Mouse (Mus musculus): ENCODE data around the gene Spaca4. TPM values are rescaled to one million over a fixed set of nuclear protein-coding genes. Genes with fewer than 3 reads are reported as not detected.

The Spaca4 gene
- polyA plus RNA-seq, 1 experiment from 2014 or later, result not detected

GRCm38 (mm10) chr7:45712022-45712757, 13.4 kb downstream of the Spaca4 start:
- Histone ChIP-seq H3K4me2 (ENCODE audit: low read depth, low read length) (no peak overlapping the region), H3K4me3 (ENCODE audit: low read depth, low read length) (no peak overlapping the region), H3K9ac (ENCODE audit: low read depth, low read length) (no peak overlapping the region), H3K4me1 (ENCODE audit: control insufficient read depth, low read depth, low read length) (peaks cover 60% of the 10 kb centered on the region), H3K9me3 (replicated peaks; ENCODE audit: control insufficient read depth, low read length) (no peaks in the 10 kb centered on the region), H3K27me3 (ENCODE audit: control insufficient read depth, insufficient read depth, low read depth, low read length) (no peaks in the 10 kb centered on the region), H3K27ac (ENCODE audit: low read length) (no peak overlapping the region), H3K36me3 (ENCODE audit: control insufficient read depth, insufficient read depth) (peaks cover 19% of the 10 kb centered on the region)
- ATAC-seq (ENCODE audit: low read depth), result no peak
- 81% methylated on average over 21 of the region's 21 CpGs for whole genome bisulfite sequencing (ENCODE audit: insufficient replicate concordance)

GRCm38 (mm10) chr7:45711316-45712021, 14.1 kb downstream of the Spaca4 start:
- Histone ChIP-seq H3K27ac (ENCODE audit: low read length) (no peak overlapping the region), H3K4me3 (ENCODE audit: low read depth, low read length) (no peak overlapping the region), H3K9ac (ENCODE audit: low read depth, low read length) (no peak overlapping the region), H3K4me2 (ENCODE audit: low read depth, low read length) (no peak overlapping the region), H3K36me3 (ENCODE audit: control insufficient read depth, insufficient read depth) (peaks cover 19% of the 10 kb centered on the region), H3K27me3 (ENCODE audit: control insufficient read depth, insufficient read depth, low read depth, low read length) (no peaks in the 10 kb centered on the region), H3K9me3 (replicated peaks; ENCODE audit: control insufficient read depth, low read length) (no peaks in the 10 kb centered on the region), H3K4me1 (ENCODE audit: control insufficient read depth, low read depth, low read length) (peaks cover 60% of the 10 kb centered on the region)
- no peak for ATAC-seq (ENCODE audit: low read depth)
- 82% methylated on average over 24 of the region's 24 CpGs for WGBS (ENCODE audit: insufficient replicate concordance)

GRCm38 (mm10) chr7:45710477-45711191, 15.0 kb downstream of the Spaca4 start:
- H3K9me3 ChIP-seq (replicated peaks; ENCODE audit: control insufficient read depth, low read length), result no peaks in the 10 kb centered on the region
- H3K4me2 ChIP-seq (ENCODE audit: low read depth, low read length), result no peak overlapping the region
- ATAC-seq (ENCODE audit: low read depth), result no peak
- H3K27ac ChIP-seq (ENCODE audit: low read length), result no peak overlapping the region
- no peak overlapping the region for H3K9ac ChIP-seq (ENCODE audit: low read depth, low read length)
- H3K27me3 ChIP-seq (ENCODE audit: control insufficient read depth, insufficient read depth, low read depth, low read length), result no peaks in the 10 kb centered on the region
- peaks cover 60% of the 10 kb centered on the region for H3K4me1 ChIP-seq (ENCODE audit: control insufficient read depth, low read depth, low read length)
- H3K36me3 ChIP-seq (ENCODE audit: control insufficient read depth, insufficient read depth), result peaks cover 19% of the 10 kb centered on the region
- H3K4me3 ChIP-seq (ENCODE audit: low read depth, low read length), result no peak overlapping the region
- WGBS (ENCODE audit: insufficient replicate concordance), result 85% methylated on average over 20 of the region's 20 CpGs

GRCm38 (mm10) chr7:45709677-45710355, 15.8 kb downstream of the Spaca4 start:
- WGBS (ENCODE audit: insufficient replicate concordance), result 69% methylated on average over 14 of the region's 14 CpGs
- Histone ChIP-seq H3K4me1 (ENCODE audit: control insufficient read depth, low read depth, low read length) (peaks cover 65% of the 10 kb centered on the region), H3K36me3 (ENCODE audit: control insufficient read depth, insufficient read depth) (peaks cover 19% of the 10 kb centered on the region), H3K9me3 (replicated peaks; ENCODE audit: control insufficient read depth, low read length) (no peaks in the 10 kb centered on the region), H3K4me2 (ENCODE audit: low read depth, low read length) (no peak overlapping the region), H3K9ac (ENCODE audit: low read depth, low read length) (no peak overlapping the region), H3K27me3 (ENCODE audit: control insufficient read depth, insufficient read depth, low read depth, low read length) (no peaks in the 10 kb centered on the region), H3K27ac (ENCODE audit: low read length) (no peak overlapping the region), H3K4me3 (ENCODE audit: low read depth, low read length) (no peak overlapping the region)
- no peak for ATAC-seq (ENCODE audit: low read depth)

- peaks cover 64% of the 10 kb centered on the region for H3K4me1 ChIP-seq (ENCODE audit: control insufficient read depth, low read depth, low read length)
These were observed 16.6 kb downstream of the Spaca4 start for GRCm38 (mm10) chr7:45709036-45709435.

DNA sequence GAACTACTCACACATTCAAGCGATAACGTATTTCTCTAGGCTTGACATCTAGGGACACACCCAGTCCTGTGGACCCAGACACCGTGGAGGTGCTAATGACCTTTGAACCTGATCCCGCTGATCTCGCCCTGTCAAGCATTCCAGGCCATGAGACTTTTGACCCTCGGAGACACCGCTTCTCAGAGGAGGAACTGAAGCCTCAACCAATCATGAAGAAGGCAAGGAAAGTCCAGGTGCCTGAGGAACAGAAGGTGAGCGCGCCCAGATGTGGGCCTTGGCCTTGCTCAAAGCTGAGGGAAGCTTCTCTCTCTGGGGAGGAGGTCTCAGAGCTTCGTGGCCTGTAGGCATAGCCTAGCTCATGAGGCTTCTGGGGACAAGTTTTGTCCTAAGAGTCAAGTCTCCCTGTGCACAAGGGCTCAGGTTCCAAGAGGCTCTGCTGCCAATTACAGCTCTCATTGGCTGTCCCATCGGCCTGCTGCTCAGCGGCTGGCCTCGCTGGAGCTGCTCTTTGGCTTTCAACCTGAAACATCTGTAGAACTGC, 17.3 kb downstream of the Spaca4 start:
- H3K9ac ChIP-seq (ENCODE audit: low read depth, low read length), result no peak overlapping the region
- no peak for ATAC-seq (ENCODE audit: low read depth)
- no peaks in the 10 kb centered on the region for H3K27me3 ChIP-seq (ENCODE audit: control insufficient read depth, insufficient read depth, low read depth, low read length)
- peaks cover 18% of the 10 kb centered on the region for H3K36me3 ChIP-seq (ENCODE audit: control insufficient read depth, insufficient read depth)
- 42% methylated on average over 13 of the region's 13 CpGs for WGBS (ENCODE audit: insufficient replicate concordance)
- no peaks in the 10 kb centered on the region for H3K9me3 ChIP-seq (replicated peaks; ENCODE audit: control insufficient read depth, low read length)
- no peak overlapping the region for H3K27ac ChIP-seq (ENCODE audit: low read length)
- H3K4me1 ChIP-seq (ENCODE audit: control insufficient read depth, low read depth, low read length), result peaks cover 62% of the 10 kb centered on the region
- H3K4me2 ChIP-seq (ENCODE audit: low read depth, low read length), result peak overlapping the region; percentile 97; the same call in 1 of the 2 replicates
- no peak overlapping the region for H3K4me3 ChIP-seq (ENCODE audit: low read depth, low read length)

More at GRCm38 (mm10) chr7:45709036-45709435, 16.6 kb downstream of the Spaca4 start:
- H3K27me3 ChIP-seq (ENCODE audit: control insufficient read depth, insufficient read depth, low read depth, low read length), result no peaks in the 10 kb centered on the region
- 61% methylated on average over 6 of the region's 6 CpGs for WGBS (ENCODE audit: insufficient replicate concordance)
- peaks cover 19% of the 10 kb centered on the region for H3K36me3 ChIP-seq (ENCODE audit: control insufficient read depth, insufficient read depth)
- no peak overlapping the region for H3K4me3 ChIP-seq (ENCODE audit: low read depth, low read length)
- H3K4me2 ChIP-seq (ENCODE audit: low read depth, low read length), result no peak overlapping the region
- H3K9me3 ChIP-seq (replicated peaks; ENCODE audit: control insufficient read depth, low read length), result no peaks in the 10 kb centered on the region
- H3K9ac ChIP-seq (ENCODE audit: low read depth, low read length), result no peak overlapping the region
- ATAC-seq (ENCODE audit: low read depth), result no peak
- H3K27ac ChIP-seq (ENCODE audit: low read length), result no peak overlapping the region

- peak overlapping the region; percentile 40 for H3K9ac ChIP-seq (ENCODE audit: low read depth, low read length)
- H3K4me1 ChIP-seq (ENCODE audit: control insufficient read depth, low read depth, low read length), result peaks cover 54% of the 10 kb centered on the region
- peak overlapping the region; percentile 97 for H3K4me2 ChIP-seq (ENCODE audit: low read depth, low read length)
- H3K36me3 ChIP-seq (ENCODE audit: control insufficient read depth, insufficient read depth), result peaks cover 10% of the 10 kb centered on the region
- H3K27me3 ChIP-seq (ENCODE audit: control insufficient read depth, insufficient read depth, low read depth, low read length), result no peaks in the 10 kb centered on the region
- H3K4me3 ChIP-seq (ENCODE audit: low read depth, low read length), result peak overlapping the region; percentile 66
- no peak for ATAC-seq (ENCODE audit: low read depth)
- under 1% methylated on average over 27 of the region's 27 CpGs for WGBS (ENCODE audit: insufficient replicate concordance)
- H3K9me3 ChIP-seq (replicated peaks; ENCODE audit: control insufficient read depth, low read length), result no peaks in the 10 kb centered on the region
- peak overlapping the region; percentile 69 for H3K27ac ChIP-seq (ENCODE audit: low read length)
These were observed 18.1 kb downstream of the Spaca4 start for GRCm38 (mm10) chr7:45707375-45707967.

DNA sequence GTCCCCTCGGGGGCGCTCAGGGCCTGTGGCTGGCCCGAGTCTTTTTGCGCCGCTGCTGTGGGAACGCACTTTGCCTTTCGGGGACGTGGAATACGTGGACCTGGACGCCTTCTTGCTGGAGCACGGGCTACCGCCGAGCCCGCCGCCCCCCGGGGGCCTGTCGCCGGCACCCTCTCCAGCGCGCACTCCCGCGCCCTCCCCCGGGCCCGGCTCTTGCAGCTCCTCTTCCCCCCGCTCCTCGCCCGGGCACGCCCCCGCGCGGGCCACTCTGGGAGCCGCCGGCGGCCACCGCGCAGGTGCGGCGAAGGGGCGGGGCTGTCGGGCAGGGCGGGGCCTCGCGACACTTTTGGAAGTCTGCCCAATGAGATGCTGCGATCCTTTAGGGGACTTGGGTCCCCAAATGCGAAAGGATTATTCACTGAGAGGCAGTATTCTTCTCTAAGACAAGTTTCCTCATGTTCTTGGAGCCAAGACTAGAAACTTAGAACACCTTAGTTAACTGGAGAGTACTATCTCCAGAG, 18.8 kb downstream of the Spaca4 start:
- Histone ChIP-seq H3K9me3 (replicated peaks; ENCODE audit: control insufficient read depth, low read length) (no peaks in the 10 kb centered on the region), H3K9ac (ENCODE audit: low read depth, low read length) (peak overlapping the region; percentile 69), H3K36me3 (ENCODE audit: control insufficient read depth, insufficient read depth) (peaks cover 9% of the 10 kb centered on the region), H3K27me3 (ENCODE audit: control insufficient read depth, insufficient read depth, low read depth, low read length) (no peaks in the 10 kb centered on the region; the same call in 1 of the 2 replicates), H3K4me2 (ENCODE audit: low read depth, low read length) (peak overlapping the region; percentile 97), H3K27ac (ENCODE audit: low read length) (peak overlapping the region; percentile 69), H3K4me3 (ENCODE audit: low read depth, low read length) (peak overlapping the region; percentile 66), H3K4me1 (ENCODE audit: control insufficient read depth, low read depth, low read length) (peaks cover 52% of the 10 kb centered on the region)
- peak; percentile 20 for ATAC-seq (ENCODE audit: low read depth)
- under 1% methylated on average over 41 of the region's 45 CpGs for WGBS (ENCODE audit: insufficient replicate concordance)
